Mouse (Mus musculus): Measurements from ENCODE around the gene Auh. TPM values are rescaled to one million over a fixed set of nuclear protein-coding genes. Genes with fewer than 3 reads are reported as not detected.

Auh gene
- polyA plus RNA-seq, 1 experiment from 2014 or later = 46.8 TPM

GRCm38 (mm10) chr13:52892065-52892503 is 37.4 kb downstream of the Auh start:
- peak; percentile 86 for ATAC-seq
- 54% methylated on average over 10 of the region's 10 CpGs for WGBS
- Histone ChIP-seq H3K9me3 (no peaks in the 10 kb centered on the region), H3K27ac (peak overlapping the region; percentile 42; the same call in 1 of the 2 replicates), H3K36me3 (no peaks in the 10 kb centered on the region), H3K4me3 (replicated peaks) (no peak overlapping the region), H3K4me2 (replicated peaks) (no peak overlapping the region), H3K27me3 (replicated peaks) (no peaks in the 10 kb centered on the region), H3K4me1 (replicated peaks) (0 out of 2 replicates have a peak, but pooled peaks cover 2% of the 10 kb centered on the region), H3K9ac (no peak overlapping the region)

GRCm38 (mm10) chr13:52890313-52890712 is 39.2 kb downstream of the Auh start:
- Histone ChIP-seq H3K9me3 (no peaks in the 10 kb centered on the region), H3K36me3 (no peaks in the 10 kb centered on the region), H3K27me3 (replicated peaks) (no peaks in the 10 kb centered on the region), H3K4me2 (replicated peaks) (no peak overlapping the region), H3K4me3 (replicated peaks) (no peak overlapping the region), H3K27ac (no peak overlapping the region), H3K4me1 (replicated peaks) (0 out of 2 replicates have a peak, but pooled peaks cover 2% of the 10 kb centered on the region), H3K9ac (no peak overlapping the region)
- 87% methylated on average over 9 of the region's 9 CpGs for WGBS
- no peak for ATAC-seq

GRCm38 (mm10) chr13:52886779-52887178 is 42.7 kb downstream of the Auh start:
- WGBS = 84% methylated on average over 7 of the region's 7 CpGs
- Histone ChIP-seq H3K4me1 (replicated peaks) (0 out of 2 replicates have a peak, but pooled peaks cover 7% of the 10 kb centered on the region), H3K9me3 (no peaks in the 10 kb centered on the region), H3K4me2 (replicated peaks) (no peak overlapping the region), H3K27me3 (replicated peaks) (no peaks in the 10 kb centered on the region), H3K27ac (no peak overlapping the region), H3K9ac (no peak overlapping the region), H3K4me3 (replicated peaks) (no peak overlapping the region), H3K36me3 (no peaks in the 10 kb centered on the region)
- no peak for ATAC-seq

GRCm38 (mm10) chr13:52883960-52884326 is 45.5 kb downstream of the Auh start:
- no peak overlapping the region for H3K4me3 ChIP-seq (replicated peaks)
- no peak overlapping the region for H3K4me2 ChIP-seq (replicated peaks)
- no peak overlapping the region for H3K27ac ChIP-seq
- H3K4me1 ChIP-seq (replicated peaks) = 0 out of 2 replicates have a peak, but pooled peaks cover 7% of the 10 kb centered on the region
- no peaks in the 10 kb centered on the region for H3K36me3 ChIP-seq
- no peaks in the 10 kb centered on the region for H3K9me3 ChIP-seq
- 68% methylated on average over 4 of the region's 4 CpGs for WGBS
- no peak for ATAC-seq
- H3K9ac ChIP-seq = no peak overlapping the region
- no peaks in the 10 kb centered on the region for H3K27me3 ChIP-seq (replicated peaks)

GRCm38 (mm10) chr13:52883084-52883959 is 46.2 kb downstream of the Auh start:
- ATAC-seq = no peak
- no peaks in the 10 kb centered on the region for H3K9me3 ChIP-seq
- H3K36me3 ChIP-seq = no peaks in the 10 kb centered on the region
- H3K9ac ChIP-seq = no peak overlapping the region
- H3K27me3 ChIP-seq (replicated peaks) = no peaks in the 10 kb centered on the region
- 61% methylated on average over 19 of the region's 19 CpGs for WGBS
- 0 out of 2 replicates have a peak, but pooled peaks cover 7% of the 10 kb centered on the region for H3K4me1 ChIP-seq (replicated peaks)
- H3K27ac ChIP-seq = no peak overlapping the region
- H3K4me3 ChIP-seq (replicated peaks) = no peak overlapping the region
- H3K4me2 ChIP-seq (replicated peaks) = no peak overlapping the region

GRCm38 (mm10) chr13:52880386-52880785 is 49.1 kb downstream of the Auh start:
- Histone ChIP-seq H3K36me3 (no peaks in the 10 kb centered on the region), H3K27ac (no peak overlapping the region), H3K9ac (no peak overlapping the region), H3K9me3 (no peaks in the 10 kb centered on the region), H3K4me3 (replicated peaks) (no peak overlapping the region), H3K4me2 (replicated peaks) (no peak overlapping the region), H3K4me1 (replicated peaks) (0 out of 2 replicates have a peak, but pooled peaks cover 7% of the 10 kb centered on the region), H3K27me3 (replicated peaks) (no peaks in the 10 kb centered on the region)
- 70% methylated on average over 5 of the region's 5 CpGs for WGBS
- no peak for ATAC-seq

- 68% methylated on average over 12 of the region's 12 CpGs for WGBS
- no peak for ATAC-seq
- Histone ChIP-seq H3K4me1 (replicated peaks) (0 out of 2 replicates have a peak, but pooled peaks cover 7% of the 10 kb centered on the region), H3K9me3 (no peaks in the 10 kb centered on the region), H3K4me3 (replicated peaks) (no peak overlapping the region), H3K9ac (no peak overlapping the region), H3K4me2 (replicated peaks) (no peak overlapping the region), H3K27ac (no peak overlapping the region), H3K36me3 (no peaks in the 10 kb centered on the region), H3K27me3 (replicated peaks) (no peaks in the 10 kb centered on the region)
Observed at GRCm38 (mm10) chr13:52879918-52880317, 49.6 kb downstream of the Auh start.

- no peak overlapping the region for H3K9ac ChIP-seq
- no peak overlapping the region for H3K27ac ChIP-seq
Observed at GRCm38 (mm10) chr13:52879291-52879690, 50.2 kb downstream of the Auh start.

GRCm38 (mm10) chr13:52878823-52879222 is 50.7 kb downstream of the Auh start:
- Histone ChIP-seq H3K4me2 (replicated peaks) (no peak overlapping the region), H3K27ac (no peak overlapping the region), H3K4me3 (replicated peaks) (no peak overlapping the region), H3K4me1 (replicated peaks) (no peaks in the 10 kb centered on the region), H3K27me3 (replicated peaks) (no peaks in the 10 kb centered on the region), H3K36me3 (no peaks in the 10 kb centered on the region), H3K9me3 (no peaks in the 10 kb centered on the region), H3K9ac (no peak overlapping the region)
- whole genome bisulfite sequencing = 69% methylated on average over 7 of the region's 7 CpGs
- ATAC-seq = no peak

More at GRCm38 (mm10) chr13:52879291-52879690, 50.2 kb downstream of the Auh start:
- Histone ChIP-seq H3K36me3 (no peaks in the 10 kb centered on the region), H3K4me3 (replicated peaks) (no peak overlapping the region), H3K4me1 (replicated peaks) (0 out of 2 replicates have a peak, but pooled peaks cover 4% of the 10 kb centered on the region), H3K9me3 (no peaks in the 10 kb centered on the region), H3K27me3 (replicated peaks) (no peaks in the 10 kb centered on the region), H3K4me2 (replicated peaks) (no peak overlapping the region)
- 80% methylated on average over 9 of the region's 9 CpGs for WGBS
- ATAC-seq = no peak

GRCm38 (mm10) chr13:52875541-52876325 is 53.7 kb downstream of the Auh start:
- H3K4me1 ChIP-seq (replicated peaks) = no peaks in the 10 kb centered on the region
- H3K9ac ChIP-seq = no peak overlapping the region
- H3K4me3 ChIP-seq (replicated peaks) = no peak overlapping the region
- no peaks in the 10 kb centered on the region for H3K27me3 ChIP-seq (replicated peaks)
- no peaks in the 10 kb centered on the region for H3K36me3 ChIP-seq
- 80% methylated on average over 25 of the region's 25 CpGs for WGBS
- no peak overlapping the region for H3K27ac ChIP-seq
- no peaks in the 10 kb centered on the region for H3K9me3 ChIP-seq
- ATAC-seq = no peak
- H3K4me2 ChIP-seq (replicated peaks) = no peak overlapping the region

GRCm38 (mm10) chr13:52875089-52875488 is 54.4 kb downstream of the Auh start:
- no peak overlapping the region for H3K27ac ChIP-seq
- H3K4me2 ChIP-seq (replicated peaks) = no peak overlapping the region
- no peaks in the 10 kb centered on the region for H3K4me1 ChIP-seq (replicated peaks)
- no peaks in the 10 kb centered on the region for H3K36me3 ChIP-seq
- no peak overlapping the region for H3K4me3 ChIP-seq (replicated peaks)
- 43% methylated on average over 6 of the region's 6 CpGs for WGBS
- ATAC-seq = no peak
- no peaks in the 10 kb centered on the region for H3K27me3 ChIP-seq (replicated peaks)
- H3K9me3 ChIP-seq = no peaks in the 10 kb centered on the region
- no peak overlapping the region for H3K9ac ChIP-seq

- WGBS = 81% methylated on average over 6 of the region's 6 CpGs
- Histone ChIP-seq H3K4me1 (replicated peaks) (no peaks in the 10 kb centered on the region), H3K4me3 (replicated peaks) (no peak overlapping the region), H3K27me3 (replicated peaks) (no peaks in the 10 kb centered on the region), H3K9ac (no peak overlapping the region), H3K9me3 (no peaks in the 10 kb centered on the region), H3K36me3 (no peaks in the 10 kb centered on the region), H3K27ac (no peak overlapping the region), H3K4me2 (replicated peaks) (no peak overlapping the region)
- no peak for ATAC-seq
Observed at GRCm38 (mm10) chr13:52874338-52874737, 55.1 kb downstream of the Auh start.
